Mouse (Mus musculus) liver, adult (tissue): ENCODE measurements around the gene Prmt9.

ENCODE experiments used
- GATA4 ChIP-seq: IDR thresholded peaks from 2 replicates; pipeline ENCODE4 v1.6.1; 2014; ENCODE audit warnings: mild to moderate bottlenecking, low read length; ENCODE audit not compliant: insufficient replicate concordance

Prmt9 gene

GRCm38 (mm10) chr8:77549121-77549706 is at the start of gene Prmt9:
Prmt9 (plus strand) TSS chr8:77549397.
- TF ChIP-seq GATA4, result no peak

DNA sequence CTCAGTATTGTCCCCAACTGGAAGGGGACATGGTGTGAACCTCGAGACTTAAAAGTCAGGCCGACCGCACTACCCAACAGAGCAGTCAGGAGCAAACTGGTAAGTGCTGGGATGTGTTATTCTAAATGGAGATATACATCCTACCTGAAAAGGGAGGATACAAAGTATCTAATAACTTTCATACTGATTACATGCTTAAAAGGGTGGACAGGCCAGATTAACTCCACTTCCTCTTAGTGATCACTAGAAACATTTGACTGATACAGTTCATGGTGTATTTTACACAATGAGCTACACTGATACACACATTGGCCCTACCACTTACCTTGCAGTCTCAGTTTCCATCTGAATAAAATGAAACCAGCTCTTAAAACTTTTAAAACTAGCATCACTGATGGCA is 48.9 kb upstream of the Prmt9 start:
- no peak for TF ChIP-seq GATA4

- TF ChIP-seq GATA4, result no peak
These were observed 48.1 kb upstream of the Prmt9 start for GRCm38 (mm10) chr8:77501131-77501530.

GRCm38 (mm10) chr8:77502547-77502946 is 46.6 kb upstream of the Prmt9 start:
- TF ChIP-seq GATA4, result no peak

DNA sequence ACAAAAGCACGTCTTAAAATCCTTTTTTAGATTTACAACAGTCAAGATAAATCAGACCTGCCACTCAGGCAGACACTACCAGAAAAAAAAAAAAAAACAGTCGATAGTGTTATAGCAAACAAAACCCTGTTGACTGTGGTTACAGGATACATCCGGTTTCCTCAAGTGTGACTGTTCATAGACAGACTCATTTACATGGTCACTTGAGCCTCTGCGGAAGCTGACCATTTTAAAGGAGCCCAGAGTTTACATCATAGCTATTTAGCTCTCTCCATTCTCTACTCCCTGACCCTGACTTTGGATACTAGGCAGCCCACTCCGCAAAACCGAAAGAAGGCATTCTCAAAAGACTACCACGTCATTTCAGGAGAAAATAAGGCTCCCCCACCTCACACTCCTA is 42.7 kb upstream of the Prmt9 start:
- no peak for TF ChIP-seq GATA4

GRCm38 (mm10) chr8:77507510-77508035 is 41.6 kb upstream of the Prmt9 start:
- no peak for TF ChIP-seq GATA4

- TF ChIP-seq GATA4, result no peak
These were observed 40.2 kb upstream of the Prmt9 start for GRCm38 (mm10) chr8:77509044-77509443.

- TF ChIP-seq GATA4, result no peak
These were observed 38.8 kb upstream of the Prmt9 start for GRCm38 (mm10) chr8:77510426-77510825.

DNA sequence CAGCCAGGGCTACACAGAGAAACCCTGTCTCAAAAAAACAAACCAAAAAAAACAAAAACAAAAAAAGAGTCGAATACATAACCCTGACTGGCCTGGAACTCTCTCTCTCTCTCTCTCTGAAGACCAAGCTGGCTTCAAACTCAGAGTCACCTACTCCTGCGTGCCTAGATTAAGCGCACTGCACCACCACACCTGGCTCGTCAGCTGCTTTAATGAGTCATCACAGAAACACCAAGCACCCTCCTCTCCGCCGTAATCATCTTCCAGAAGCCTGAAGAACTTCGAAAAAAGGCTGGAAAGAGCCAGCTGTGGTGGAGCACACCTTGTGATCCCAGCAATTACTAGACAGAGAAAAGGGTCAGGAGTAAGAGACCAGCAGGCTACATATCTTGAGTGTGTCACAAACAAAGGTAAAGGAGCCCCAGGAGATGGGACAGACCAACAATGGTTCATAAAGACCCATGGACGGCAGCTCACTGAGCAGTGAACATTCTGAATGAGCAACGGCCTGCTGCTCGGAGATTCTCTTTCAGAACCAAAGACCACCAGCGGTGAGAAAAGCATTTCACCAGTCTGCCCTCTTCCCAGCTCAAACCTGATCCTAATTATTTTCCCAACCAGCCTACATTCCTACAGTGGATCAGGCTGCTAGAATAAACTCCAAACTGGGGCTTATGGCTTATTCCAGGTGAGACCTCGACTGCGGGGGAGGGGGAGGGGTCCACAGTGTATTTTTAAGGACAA is 37.3 kb upstream of the Prmt9 start:
- no peak for TF ChIP-seq GATA4

DNA sequence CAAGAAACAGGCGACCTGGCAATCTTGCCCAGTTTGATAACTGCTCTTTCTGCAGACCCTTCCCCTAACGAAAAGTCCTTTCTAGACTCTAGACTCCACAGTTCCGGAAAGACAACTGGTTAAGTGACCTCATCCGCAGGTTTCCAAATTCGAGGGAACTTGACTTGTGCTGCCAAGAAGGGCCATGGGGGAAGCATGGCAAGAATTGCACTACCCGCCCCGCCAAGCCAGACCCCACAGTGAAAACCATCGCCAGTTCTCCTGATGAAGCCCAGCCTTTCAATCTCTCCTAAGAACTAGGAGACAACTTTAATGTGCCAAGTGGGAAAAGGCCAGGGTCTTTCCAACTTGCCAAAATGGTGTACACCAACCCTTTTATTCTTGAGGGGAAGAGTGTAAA is 34.0 kb upstream of the Prmt9 start:
- no peak for TF ChIP-seq GATA4

DNA sequence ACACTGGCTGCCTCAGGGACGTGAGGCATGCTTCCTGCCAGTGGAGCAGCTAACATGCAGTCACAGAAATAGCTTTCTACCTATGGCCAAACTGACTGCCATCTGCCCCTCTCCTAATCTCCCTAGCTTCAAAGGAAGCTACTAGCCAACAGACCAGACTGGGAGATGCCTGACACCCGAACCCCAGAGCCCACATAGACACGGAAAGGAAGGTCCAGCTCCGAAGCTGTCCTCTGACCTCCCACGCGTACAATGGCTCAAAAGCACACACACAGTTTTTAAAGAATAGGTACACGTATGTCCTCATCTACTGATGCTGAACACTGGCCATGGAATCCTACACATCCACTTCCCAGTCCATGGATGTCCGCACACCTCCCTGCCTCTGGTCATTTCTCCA is 33.4 kb upstream of the Prmt9 start:
- TF ChIP-seq GATA4, result no peak

DNA sequence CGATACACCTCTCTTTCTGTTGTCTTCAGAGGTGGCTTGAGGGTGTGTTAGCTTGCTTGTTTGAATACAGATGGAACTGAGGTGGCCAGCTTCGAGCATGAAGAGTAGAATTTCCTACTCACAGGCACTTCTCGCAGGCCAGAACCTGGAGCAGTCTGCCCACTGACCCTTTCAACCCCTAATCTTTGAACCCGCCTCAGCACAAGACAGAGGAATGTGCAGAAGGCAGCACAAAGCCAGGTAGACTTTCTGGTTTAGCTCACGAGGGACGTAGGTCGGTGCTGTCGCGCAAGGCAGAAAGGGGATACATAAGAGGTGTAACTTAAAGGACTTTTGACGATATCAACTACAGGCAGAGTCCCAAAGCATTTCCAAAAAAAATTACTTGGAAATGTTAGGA is 32.4 kb upstream of the Prmt9 start:
- TF ChIP-seq GATA4, result no peak

- no peak for TF ChIP-seq GATA4
These were observed 31.6 kb upstream of the Prmt9 start, which contains the start of gene Arhgap10 for GRCm38 (mm10) chr8:77517301-77518200. Arhgap10 (minus strand) TSS chr8:77517953.

GRCm38 (mm10) chr8:77518201-77519115 is 30.7 kb upstream of the Prmt9 start:
- TF ChIP-seq GATA4, result no peak

DNA sequence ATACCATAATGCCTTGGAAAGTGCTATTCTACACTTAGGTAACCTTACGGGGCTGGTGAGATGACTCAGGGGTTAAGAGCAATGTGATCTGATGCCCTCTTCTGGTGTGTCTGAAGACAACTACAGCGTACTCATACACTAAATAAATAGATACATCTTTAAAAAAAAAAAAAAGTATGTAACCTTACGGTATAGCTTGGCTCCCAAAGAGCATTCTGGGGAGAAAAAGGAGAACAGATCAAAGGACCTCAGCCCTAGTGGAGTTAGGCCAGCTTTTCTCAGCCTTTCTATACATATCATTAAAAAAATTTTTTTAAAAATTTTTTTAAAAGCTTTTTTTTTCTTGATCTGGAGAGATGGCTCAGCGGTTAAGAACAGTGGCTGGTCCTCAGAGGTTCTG is 28.6 kb upstream of the Prmt9 start:
- no peak for TF ChIP-seq GATA4
